Mouse (Mus musculus) kidney, embryonic 14.5 days (tissue): ENCODE results near the gene Gm8082. TPM values are rescaled to one million over a fixed set of nuclear protein-coding genes. Genes with fewer than 3 reads are reported as not detected.
"Not testable (repeated sequence)": the region's sequence is repeated elsewhere in the genome, so short reads cannot be mapped to it uniquely, and the experiment has no call there.

ENCODE experiments used
- ATAC-seq: fragments of 200-750 bp; cut with Nextera tagmentation; 2 replicates; pipeline ENCODE4 v1.8.0; 2017; ENCODE audit warnings: moderate number of reproducible peaks, mild to moderate bottlenecking, moderate TSS enrichment, moderate library complexity; ENCODE audit not compliant: low FRiP score, low TSS enrichment
- H3K27ac ChIP-seq: fragments of 300-500 bp; sonication (generic); 2 replicates; pipeline ENCODE4 v1.5.1; 2014; ENCODE audit warnings: low read depth, mild to moderate bottlenecking, low read length, moderate library complexity, mixed read lengths
- H3K27me3 ChIP-seq: fragments of 300-500 bp; sonication (generic); 2 replicates; pipeline ENCODE4 v1.6.1; 2014; ENCODE audit warnings: mild to moderate bottlenecking, low read length; ENCODE audit not compliant: control insufficient read depth, insufficient read depth
- H3K36me3 ChIP-seq: fragments of 300-500 bp; sonication (generic); 2 replicates; pipeline ENCODE4 v1.6.1; 2014; ENCODE audit warnings: low read length, mixed read lengths; ENCODE audit not compliant: control insufficient read depth, insufficient read depth
- H3K4me1 ChIP-seq: fragments of 300-500 bp; sonication (generic); 2 replicates; pipeline ENCODE4 v1.6.1; 2014; ENCODE audit warnings: low read length, mixed read lengths; ENCODE audit not compliant: control insufficient read depth, insufficient read depth
- H3K4me2 ChIP-seq: fragments of 300-500 bp; sonication (generic); replicated peaks from 2 replicates; pipeline ENCODE4 v1.6.1; 2014; ENCODE audit warnings: low read depth, mild to moderate bottlenecking, low read length
- H3K4me3 ChIP-seq: fragments of 300-500 bp; sonication (generic); 2 replicates; pipeline ENCODE4 v1.5.1; 2014; ENCODE audit warnings: mild to moderate bottlenecking, low read length
- H3K9ac ChIP-seq: fragments of 300-500 bp; sonication (generic); 2 replicates; pipeline ENCODE4 v1.6.1; 2014; ENCODE audit warnings: low read depth, mild to moderate bottlenecking, low read length, moderate library complexity
- H3K9me3 ChIP-seq: fragments of 300-500 bp; sonication (generic); 2 replicates; pipeline ENCODE4 v1.6.1; 2016; ENCODE audit warnings: low read length; ENCODE audit not compliant: control insufficient read depth
- WGBS: fragments of 180-500 bp; shearing (Covaris S2); extraction: QIAGEN DNeasy Blood & Tissue Kit; methylation state at CpG from one replicate; pipeline ENCODE4 v1.1.7; 2014; 5-methylcytosine and 5-hydroxymethylcytosine counted together
- polyA plus RNA-seq: library from polyadenylated mRNA; unstranded; fragments of >200 nt; fragmentation: Nextera tagmentation; extraction: Ambion mirVana; gene quantifications from 2 replicates; pipeline ENCODE4 v1.2.1, GENCODE M21; 2014

The Gm8082 gene
- not detected in 2 replicates for polyA plus RNA-seq

DNA sequence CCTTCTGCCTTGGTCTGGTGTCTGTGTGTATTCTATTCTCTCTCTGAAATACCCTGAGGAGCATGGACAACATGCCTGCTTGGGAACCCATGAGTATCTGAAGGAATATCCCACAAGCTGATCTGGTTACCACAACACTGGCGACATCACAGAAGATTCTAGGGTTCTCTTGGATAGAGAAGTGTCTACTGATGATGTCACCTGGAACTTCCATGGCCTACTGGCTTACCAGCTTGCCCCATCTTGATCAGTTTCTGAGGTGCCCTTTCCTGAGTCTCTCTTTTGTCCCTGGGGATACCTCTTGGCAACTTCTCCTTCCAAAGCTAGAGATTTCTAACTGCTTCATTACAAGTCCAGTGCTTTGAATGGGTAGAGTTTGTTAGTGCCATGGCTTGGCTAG lies at the start of gene Gm8082:
Gm8082 (minus strand) TSS at position 101 of the 400 bp plus-strand sequence.
- not testable (repeated sequence) for H3K4me2 ChIP-seq, H3K27ac ChIP-seq, ATAC-seq, H3K9ac ChIP-seq, H3K4me1 ChIP-seq, H3K36me3 ChIP-seq, H3K27me3 ChIP-seq, H3K4me3 ChIP-seq, H3K9me3 ChIP-seq
- WGBS: no CpG with 5 or more reads among the region's 1 CpGs

DNA sequence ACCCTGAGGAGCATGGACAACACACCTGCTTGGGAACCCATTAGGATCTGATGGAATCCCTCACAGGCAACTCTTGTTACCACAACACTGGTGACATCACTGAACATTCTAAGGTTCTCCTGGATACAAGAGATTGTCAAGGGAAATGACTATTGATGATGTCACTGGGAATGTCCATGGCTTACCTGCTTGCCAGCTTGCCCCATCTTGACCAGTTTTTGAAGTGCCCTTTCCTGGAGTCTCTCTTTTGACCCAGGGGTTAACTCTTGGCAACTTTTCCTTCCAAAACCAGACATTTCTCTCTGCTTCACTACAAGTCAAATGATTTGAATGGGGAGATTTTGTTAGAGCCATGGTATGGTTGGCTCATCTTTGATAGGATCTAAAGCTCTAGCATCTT lies 22.1 kb upstream of the Gm8082 start, which contains the start of gene Gm10376:
Gm10376 (minus strand) TSS at position 101 of the 400 bp plus-strand sequence.
- not testable (repeated sequence) for H3K36me3 ChIP-seq, H3K4me3 ChIP-seq, H3K4me1 ChIP-seq, H3K9ac ChIP-seq, H3K4me2 ChIP-seq, H3K9me3 ChIP-seq, H3K27ac ChIP-seq, H3K27me3 ChIP-seq, ATAC-seq

Other genes with a start within 250 kb of the Gm8082 start
- not detected in 2 replicates for gene Gm3015, start 224.8 kb downstream of the Gm8082 start, polyA plus RNA-seq
- not detected in 2 replicates for gene Gm10377, start 195.6 kb downstream of the Gm8082 start, polyA plus RNA-seq
- not detected in 2 replicates for gene Gm21977, start 140.1 kb downstream of the Gm8082 start, polyA plus RNA-seq
- gene Gm10376, start 22.0 kb upstream of the Gm8082 start, polyA plus RNA-seq: not detected in 2 replicates
- not detected in 2 replicates for gene Gm8094, start 83.0 kb upstream of the Gm8082 start, polyA plus RNA-seq
- gene Gm8104, start 107.0 kb upstream of the Gm8082 start, polyA plus RNA-seq: 0.10 and 0.12 TPM in 2 replicates
- not detected in 2 replicates for gene Gm7233, start 186.2 kb upstream of the Gm8082 start, polyA plus RNA-seq
- not detected in 2 replicates for gene Gm8122, start 241.7 kb upstream of the Gm8082 start, polyA plus RNA-seq